In genomic region chr7:128206152-128206551, GRCm38 (mm10) we compare ENCODE assay signal across 16 mouse cellular contexts. TPM values are rescaled to one million over a fixed set of nuclear protein-coding genes. Genes with fewer than 3 reads are reported as not detected.
DNase-seq lines count a peak whose midpoint lies in the region; ATAC-seq lines count a peak whose summit lies in the region.
"Had no signal": no experiment of that assay in that cellular context is flagged by ENCODE, and none has a peak within 500 bp of the region (broad histone marks: within the 10 kb centered on the region; RNA-seq: fewer than 3 reads in every experiment).

Cox6a2 (minus strand) TSS chr7:128206387.

- no peak within 1 kb of the TSS for H3K9ac ChIP-seq in hindbrain, embryonic 11.5 days (ENCODE audit: low read depth, low read length)
- H3K9ac ChIP-seq: limb, embryonic 12.5 days; neural tube, embryonic 13.5 days had no signal

- 83% methylated on average over 6 of the region's 6 CpGs for WGBS in hindbrain, embryonic 11.5 days

- H3K4me2 ChIP-seq in hindbrain, embryonic 11.5 days (replicated peaks; ENCODE audit: low read depth, low read length): no peak within 1 kb of the TSS
- H3K4me2 ChIP-seq: limb, embryonic 12.5 days; midbrain, embryonic 11.5 days; neural tube, embryonic 13.5 days had no signal

- H3K4me3 ChIP-seq in hindbrain, embryonic 11.5 days (ENCODE audit: low read depth, low read length): no peak within 1 kb of the TSS
- H3K4me3 ChIP-seq: erythroblast, embryonic 14.5 days; limb, embryonic 12.5 days; neural tube, embryonic 13.5 days had no signal

- no peak for DNase-seq in adrenal gland, postnatal 10 days
- DNase-seq in adrenal gland, adult (ENCODE audit: inconsistent age in 2 of 2, low spot score in 1 of 2): no peak
- DNase-seq in 416B (ENCODE audit: low read depth): peak; percentile 23
- DNase-seq in gastrocnemius, postnatal 36 days: peak; percentile 21 to 22
- DNase-seq in heart, postnatal 10 days: peak; percentile 71 to 80
- DNase-seq in hindbrain, embryonic 11.5 days (ENCODE audit: low spot score): no peak
- DNase-seq in kidney, adult 9 months: no peak
- DNase-seq in left cerebral cortex, postnatal 25 days (ENCODE audit: low spot score in 2 of 2): no peak
- DNase-seq: adrenal gland, adult 8-10 months; cerebellum, postnatal 25 days; right cerebral cortex, postnatal 25 days had no signal

- H3K27ac ChIP-seq in hindbrain, embryonic 11.5 days (ENCODE audit: low read depth, low read length): no peak within 1 kb of the TSS
- H3K27ac ChIP-seq: kidney, postnatal 0 days; limb, embryonic 12.5 days; neural tube, embryonic 13.5 days had no signal

- intact Hi-C loops in gastrocnemius, postnatal 36 days (cut with DNase I): loop anchor here (5.0 kb wide), 1 partner anchor 199 kb away; no protein-coding TSS in a partner anchor
- intact Hi-C loops in heart, postnatal 10 days (cut with DNase I): loop anchor here (5.0 kb wide), 2 partner anchors 214 to 404 kb away; partner anchors contain the start of genes Hsd3b7 and Pycard
- intact Hi-C loops in left cerebral cortex, postnatal 25 days (cut with DNase I): loop anchor here (5.0 kb wide), 1 partner anchor 214 kb away; the partner anchor contains the start of gene Pycard

- ATAC-seq in hindbrain, embryonic 11.5 days (ENCODE audit: low FRiP score): no peak

- no peaks in the 10 kb centered on the region for H3K27me3 ChIP-seq in hindbrain, embryonic 11.5 days (ENCODE audit: control insufficient read depth, insufficient read depth, low read length)
- H3K27me3 ChIP-seq: limb, embryonic 12.5 days; neural tube, embryonic 13.5 days had no signal

- no peaks in the 10 kb centered on the region for H3K4me1 ChIP-seq in hindbrain, embryonic 11.5 days (replicated peaks; ENCODE audit: control insufficient read depth, insufficient read depth, low read length)
- H3K4me1 ChIP-seq: limb, embryonic 12.5 days; neural tube, embryonic 13.5 days had no signal

- no peaks in the 10 kb centered on the region for H3K9me3 ChIP-seq in hindbrain, embryonic 11.5 days (ENCODE audit: control insufficient read depth, low read length)
- H3K9me3 ChIP-seq: limb, embryonic 12.5 days; neural tube, embryonic 13.5 days had no signal

- no peaks in the 10 kb centered on the region for H3K36me3 ChIP-seq in hindbrain, embryonic 11.5 days (ENCODE audit: control insufficient read depth, insufficient read depth, low read length)
- H3K36me3 ChIP-seq: limb, embryonic 12.5 days; neural tube, embryonic 13.5 days had no signal

RNA-seq across cellular contexts. Expression of gene Cox6a2, which starts in this region (rescaled TPM):
- 100 to 1,000 TPM in 1 of 2 experiments, 10 to 100 TPM in 1; 25.0 to 167 TPM for total RNA-seq in adrenal gland, postnatal 10 days (2021)
- 1,000 to 10,000 TPM; 1,297 to 1,662 TPM for total RNA-seq in gastrocnemius, postnatal 36 days (2021)
- 1,000 to 10,000 TPM; 1,342 to 1,375 TPM for total RNA-seq in heart, postnatal 10 days (2021)
- polyA plus RNA-seq in hindbrain, embryonic 11.5 days (2014; fragmentation: Nextera tagmentation; extraction: Ambion mirVana): 0.36 and 0.54 TPM in 2 replicates
- 10 to 100 TPM in 1 of 2 experiments, 1 to 10 TPM in 1; 8.2 to 11.2 TPM for total RNA-seq in left cerebral cortex, postnatal 25 days (2021)
- polyA plus RNA-seq: erythroblast, embryonic 14.5 days; kidney, postnatal 0 days; midbrain, embryonic 11.5 days had no signal

Comparison
In these comparisons a context has a peak if more than half of its experiments do, and no peak if none do; other contexts are left out.
1. RNA of gene Cox6a2 (total RNA-seq): 1,297 to 1,662 TPM in gastrocnemius, postnatal 36 days and 1,342 to 1,375 TPM in heart, postnatal 10 days; 25.0 to 167 TPM in adrenal gland, postnatal 10 days and 8.2 to 11.2 TPM in left cerebral cortex, postnatal 25 days; every median in the first group is over 4 times any median in the second.
2. DNase-seq: peak in 416B (single experiment), gastrocnemius, postnatal 36 days (2 of 2) and heart, postnatal 10 days (2 of 2); none in adrenal gland, postnatal 10 days (single experiment), adrenal gland, adult (0 of 2), hindbrain, embryonic 11.5 days (single experiment), kidney, adult 9 months (single experiment) and left cerebral cortex, postnatal 25 days (0 of 2).